ENCODE assay signal across 16 mouse cellular contexts in genomic region chr6:72144353-72144752, GRCm38 (mm10).
"Had no signal": no experiment of that assay in that cellular context is flagged by ENCODE, and none has a peak within 500 bp of the region (broad histone marks: within the 10 kb centered on the region; RNA-seq: fewer than 3 reads in every experiment).

No protein-coding gene starts in this region.

- H3K27ac ChIP-seq: liver, embryonic 15.5 days; midbrain, embryonic 10.5 days; midbrain, embryonic 15.5 days; neural tube, embryonic 13.5 days; stomach, embryonic 15.5 days had no signal

- ATAC-seq: inflammation-experienced regulatory T-cells, adult 6 months; intestine, postnatal 0 days; midbrain, embryonic 15.5 days had no signal

- DNase-seq: kidney, postnatal 36 days; left cerebral cortex, postnatal 4 days; lung, embryonic 14.5 days; lung, postnatal 4 days; retina, postnatal 1 day; right cerebral cortex, postnatal 4 days; thymus, adult 2 months; thymus, postnatal 25 days had no signal

- H3K4me2 ChIP-seq: liver, embryonic 11.5 days; liver, embryonic 15.5 days; lung, embryonic 14.5 days; midbrain, embryonic 15.5 days; neural tube, embryonic 13.5 days; stomach, embryonic 15.5 days had no signal

- H3K4me1 ChIP-seq: midbrain, embryonic 10.5 days; midbrain, embryonic 15.5 days; neural tube, embryonic 13.5 days; stomach, embryonic 15.5 days had no signal

- H3K9me3 ChIP-seq: midbrain, embryonic 15.5 days; stomach, embryonic 15.5 days had no signal

- H3K4me3 ChIP-seq: liver, embryonic 15.5 days; midbrain, embryonic 10.5 days; midbrain, embryonic 15.5 days; neural tube, embryonic 13.5 days; stomach, embryonic 15.5 days had no signal

- H3K9ac ChIP-seq: liver, embryonic 15.5 days; lung, embryonic 14.5 days; midbrain, embryonic 15.5 days; neural tube, embryonic 13.5 days; stomach, embryonic 15.5 days had no signal

- H3K27me3 ChIP-seq: liver, embryonic 15.5 days; midbrain, embryonic 15.5 days; neural tube, embryonic 13.5 days; stomach, embryonic 15.5 days had no signal
